Mouse (Mus musculus): ENCODE results near the gene Prkn.

DNA sequence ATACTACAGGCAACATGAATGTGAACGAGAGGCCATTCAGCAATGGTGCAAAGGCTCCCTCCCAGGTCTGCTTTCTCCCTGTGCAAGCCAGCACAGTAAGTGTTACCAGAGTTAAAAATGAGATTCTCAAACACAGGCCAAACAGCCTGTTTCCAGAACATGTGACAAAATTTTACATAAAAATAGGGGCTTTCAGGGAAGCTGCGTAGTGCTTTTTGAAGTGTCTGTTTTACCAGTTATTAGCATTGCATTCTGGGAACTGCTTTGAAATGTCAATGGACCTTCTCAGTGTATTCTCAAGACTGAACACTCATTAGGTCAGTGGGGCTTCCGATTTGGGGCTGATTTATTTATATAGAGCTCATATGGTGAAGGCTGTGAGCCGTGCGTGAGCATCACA, 799.6 kb downstream of the Prkn start:
- TF ChIP-seq HCFC1 (IDR thresholded peaks at IDR 0.05; ENCODE audit: low read depth, low read length) (no peak), ELF1 (IDR thresholded peaks at IDR 0.05; ENCODE audit: low read depth, low read length) (no peak), POLR2A (IDR thresholded peaks at IDR 0.05; ENCODE audit: control insufficient read depth in 1 of 2, insufficient read depth in 1 of 2, low read depth in 1 of 2, low read length in 2 of 2, poor library complexity in 1 of 2) (no peak), USF2 (IDR thresholded peaks at IDR 0.05; ENCODE audit: borderline replicate concordance in 1 of 2, insufficient read depth in 1 of 2, low read depth in 1 of 2, low read length in 2 of 2) (no peak), JUND (IDR thresholded peaks at IDR 0.05; ENCODE audit: low read depth, low read length) (no peak)

Data from MEL (cell line).